Mouse (Mus musculus): ENCODE measurements around the gene Stk36.

Gene Stk36

GRCm38 (mm10) chr1:74668371-74668770, 67.1 kb downstream of the Stk36 start:
- no peak for DNase-seq (ENCODE audit: low spot score in 2 of 2)

- no peak for DNase-seq (ENCODE audit: low spot score in 2 of 2)
These were observed 71.5 kb downstream of the Stk36 start for GRCm38 (mm10) chr1:74672731-74673130.

- no peak for DNase-seq (ENCODE audit: low spot score in 2 of 2)
These were observed 75.6 kb downstream of the Stk36 start for GRCm38 (mm10) chr1:74676863-74677262.

- no peak for DNase-seq (ENCODE audit: low spot score in 2 of 2)
These were observed 76.6 kb downstream of the Stk36 start for GRCm38 (mm10) chr1:74677843-74678242.
